Mouse (Mus musculus): ENCODE data around the gene St6galnac6. TPM values are rescaled to one million over a fixed set of nuclear protein-coding genes. Genes with fewer than 3 reads are reported as not detected.
A peak's percentile ranks its signal among the peaks of the same experiment; 100 is the strongest.

The St6galnac6 gene
- total RNA-seq, 2 experiments from 2014 or later: 78.8 to 91.8 TPM

DNA sequence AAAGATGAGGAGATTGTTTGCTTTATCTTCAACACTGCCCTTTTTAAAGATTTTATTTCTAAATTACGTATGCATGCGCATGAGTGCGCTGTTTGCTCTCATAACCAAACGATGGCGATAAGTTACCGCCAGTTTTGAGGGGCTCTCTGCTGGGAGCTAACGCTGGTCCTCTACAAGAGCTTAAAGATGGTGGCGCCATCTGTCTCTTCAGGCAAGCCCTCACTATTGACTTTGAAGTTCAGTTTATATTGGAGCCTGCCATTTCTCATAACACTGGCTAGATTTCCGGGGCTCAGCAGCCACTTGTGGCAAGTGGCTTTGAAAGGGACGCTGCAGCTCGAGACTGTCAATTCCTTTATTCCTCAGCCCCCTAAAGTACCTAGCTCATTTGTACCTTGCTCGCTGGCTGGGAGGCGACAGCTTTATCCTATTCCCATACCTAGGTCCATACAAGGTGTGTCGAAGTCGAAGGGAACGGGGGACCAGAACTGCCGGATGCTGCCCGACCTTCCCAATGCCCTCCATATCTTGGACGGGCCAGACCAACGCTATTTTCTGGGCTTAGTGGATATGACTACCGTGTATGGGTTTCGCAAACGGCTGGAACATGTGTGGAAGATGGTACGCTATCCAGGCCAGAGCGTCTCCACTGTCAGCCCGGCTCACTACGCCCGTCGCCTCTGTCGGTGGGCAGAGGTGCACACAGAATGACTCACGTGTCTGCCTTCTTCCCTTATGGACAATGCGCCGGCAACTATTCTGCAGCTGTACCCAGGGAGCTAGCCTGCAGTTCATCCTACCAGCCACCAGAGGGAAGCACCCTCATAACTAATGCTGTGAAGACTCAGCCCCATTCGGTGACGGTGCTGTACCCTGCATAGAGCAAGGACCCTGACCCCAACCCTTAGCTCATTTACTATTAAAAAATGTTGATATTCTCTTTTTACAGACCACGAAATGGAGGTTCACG is 16.4 kb upstream of the St6galnac6 start:
- intact Hi-C loops (cut with DNase I): loop anchor here (5.0 kb wide), 1 partner anchor 109 kb away; no protein-coding TSS in a partner anchor
- DNase-seq: peak; percentile 80

DNA sequence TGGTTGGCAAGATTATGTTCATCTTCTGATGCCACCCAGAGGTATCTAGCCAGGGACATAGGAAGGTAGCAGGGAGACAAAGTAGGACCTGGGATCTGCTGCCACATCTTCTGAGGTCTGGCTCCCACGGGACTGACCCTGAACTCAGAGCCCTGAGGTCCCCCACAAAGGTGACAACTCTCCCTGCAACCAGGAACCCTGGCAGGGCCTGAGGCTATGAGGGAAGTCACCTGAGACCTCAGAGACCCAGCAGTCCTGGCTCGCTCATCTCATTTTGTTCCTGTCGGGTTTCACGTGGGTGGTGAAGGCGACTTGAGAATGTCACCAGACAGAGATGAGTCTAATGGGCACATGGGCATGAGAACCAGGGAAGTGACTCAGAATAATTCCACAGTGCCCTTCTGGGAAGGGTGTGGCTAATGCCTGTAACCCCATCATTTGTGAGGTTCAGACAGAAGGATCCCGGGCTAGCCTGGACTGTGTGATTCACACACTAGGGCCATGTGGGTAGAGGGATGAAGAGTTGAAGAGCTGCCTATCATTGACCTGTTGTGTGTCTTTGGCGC is 14.3 kb upstream of the St6galnac6 start:
- intact Hi-C loops (cut with DNase I): no loop called here

DNA sequence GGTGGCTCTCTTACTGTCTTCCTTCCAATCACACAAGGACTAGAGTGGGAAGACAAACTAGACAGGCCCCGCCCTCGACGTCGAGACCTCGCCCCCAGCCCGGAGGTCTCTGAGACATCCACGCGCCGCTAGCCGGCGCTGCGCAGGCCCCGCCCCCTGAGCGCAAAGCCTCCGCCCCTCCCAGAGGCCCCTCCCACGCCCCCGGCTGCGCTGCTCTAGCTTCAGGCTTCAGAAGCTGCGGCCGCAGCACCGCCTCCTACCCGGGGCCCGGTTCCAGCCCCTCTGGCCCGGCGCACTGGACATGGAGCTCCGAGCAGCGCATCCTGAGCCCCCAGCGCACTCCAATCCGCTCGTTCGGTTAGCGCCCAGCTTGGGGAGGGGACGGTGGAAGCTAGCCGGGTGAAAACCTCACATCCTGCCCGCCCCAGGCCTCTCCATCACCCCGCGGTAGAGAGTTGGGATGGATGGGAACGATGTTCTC is 12.6 kb upstream of the St6galnac6 start, which contains the start of gene St6galnac4:
Gene St6galnac4, plus strand, starts transcription at position 225 of the 481 bp plus-strand sequence.
- intact Hi-C loops (cut with DNase I): no loop called here

More for the DNA sequence above, 14.3 kb upstream of the St6galnac6 start:
- no peak for DNase-seq

DNA sequence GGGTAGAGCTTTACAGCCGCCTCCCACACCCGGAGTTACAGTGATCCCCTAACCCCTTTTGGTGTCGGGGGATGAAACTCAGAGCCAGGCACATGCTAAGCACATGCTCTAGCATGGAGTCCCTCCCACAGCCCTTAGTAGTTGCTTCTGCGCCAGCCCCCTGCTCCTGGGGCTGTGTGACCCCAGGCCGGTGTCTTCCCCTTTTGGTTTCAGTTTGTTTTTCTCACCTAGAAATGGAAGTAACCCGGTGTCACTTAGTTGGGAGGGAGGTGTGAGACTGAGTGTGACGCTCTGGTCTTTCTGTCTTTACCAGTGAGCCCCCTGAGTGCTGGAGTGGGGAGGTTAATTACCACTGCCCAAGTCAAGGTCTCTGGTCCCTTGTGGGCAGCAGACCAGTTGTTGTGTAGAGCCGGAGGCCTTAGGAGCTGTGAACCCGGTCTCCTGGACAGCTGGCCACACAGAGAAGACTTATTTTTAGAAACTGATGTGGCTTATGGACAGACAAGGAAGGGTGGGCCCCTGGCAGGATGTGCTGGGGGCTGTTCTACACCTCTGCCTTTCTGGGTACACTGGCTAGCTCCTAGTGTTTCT is 11.7 kb upstream of the St6galnac6 start:
- no peak for DNase-seq
- intact Hi-C loops (cut with DNase I): no loop called here

More for the DNA sequence above, 12.6 kb upstream of the St6galnac6 start, which contains the start of gene St6galnac4:
- DNase-seq: peak; percentile 96

DNA sequence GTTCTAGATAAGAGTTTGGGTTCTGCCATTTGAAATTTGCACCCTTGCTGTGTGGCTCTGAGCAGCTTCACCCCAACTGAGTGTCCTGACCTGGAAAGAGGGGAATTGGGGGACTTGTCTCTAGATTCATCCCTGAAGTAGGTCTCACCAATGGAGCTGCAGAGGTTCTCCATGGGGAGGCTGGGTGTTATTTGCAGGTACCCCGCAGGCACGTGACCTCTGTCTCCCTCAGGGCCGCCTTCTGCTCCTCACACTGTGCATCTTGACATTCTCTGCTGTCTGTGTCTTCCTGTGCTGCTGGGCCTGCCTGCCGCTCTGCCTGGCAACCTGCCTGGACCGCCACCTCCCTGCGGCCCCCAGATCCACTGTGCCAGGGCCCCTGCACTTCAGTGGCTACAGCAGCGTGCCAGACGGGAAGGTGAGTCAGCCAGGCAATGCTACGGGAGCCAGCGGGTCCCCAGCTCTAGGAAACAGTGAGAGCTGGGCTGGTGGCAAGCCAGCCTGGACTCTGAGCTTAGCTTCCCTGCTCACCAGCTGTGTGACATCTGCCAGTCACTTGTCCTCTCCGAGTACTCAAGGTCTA is 10.2 kb upstream of the St6galnac6 start:
- DNase-seq: peak; percentile 89
- intact Hi-C loops (cut with DNase I): no loop called here

DNA sequence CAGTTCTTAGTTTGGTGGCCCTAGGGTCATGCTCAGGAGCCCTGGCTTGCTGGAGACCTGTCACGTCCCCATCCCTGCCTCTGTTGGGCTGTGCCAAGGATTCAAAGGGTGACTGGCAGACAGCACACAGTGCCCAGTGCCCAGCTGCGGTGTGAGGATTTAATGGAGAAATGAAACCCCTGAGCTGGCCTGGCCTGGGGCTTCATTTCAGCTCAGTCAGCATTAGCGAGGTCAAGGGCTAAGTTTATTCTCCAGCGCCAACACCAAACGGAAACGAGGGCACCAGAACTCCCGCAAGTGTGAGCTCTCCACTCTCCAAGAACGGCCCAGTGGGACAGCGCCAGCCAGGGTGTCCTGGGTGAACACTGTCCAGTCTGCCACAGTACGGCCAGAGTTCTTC is 9.3 kb upstream of the St6galnac6 start:
- intact Hi-C loops (cut with DNase I): no loop called here
- no peak for DNase-seq

DNA sequence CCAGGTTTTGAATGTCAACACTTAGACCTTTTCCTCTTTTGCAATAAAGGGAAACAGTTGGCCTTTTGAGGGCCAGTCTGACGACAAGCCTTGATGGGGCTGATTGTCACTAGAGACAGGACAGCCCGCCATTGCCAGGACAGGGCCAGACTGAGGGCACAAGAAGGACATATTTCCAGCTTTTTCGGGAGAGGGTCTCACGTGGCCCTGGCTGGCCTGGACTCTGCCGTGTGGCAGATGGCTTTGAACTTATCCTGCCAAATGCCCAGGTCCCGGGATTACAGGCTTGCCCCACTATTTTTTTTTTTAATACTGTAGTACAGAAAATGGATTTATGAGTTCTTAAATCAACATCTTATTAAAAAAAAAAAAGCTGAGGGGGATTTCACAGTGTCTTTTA is 8.3 kb upstream of the St6galnac6 start:
- no peak for DNase-seq
- intact Hi-C loops (cut with DNase I): no loop called here

DNA sequence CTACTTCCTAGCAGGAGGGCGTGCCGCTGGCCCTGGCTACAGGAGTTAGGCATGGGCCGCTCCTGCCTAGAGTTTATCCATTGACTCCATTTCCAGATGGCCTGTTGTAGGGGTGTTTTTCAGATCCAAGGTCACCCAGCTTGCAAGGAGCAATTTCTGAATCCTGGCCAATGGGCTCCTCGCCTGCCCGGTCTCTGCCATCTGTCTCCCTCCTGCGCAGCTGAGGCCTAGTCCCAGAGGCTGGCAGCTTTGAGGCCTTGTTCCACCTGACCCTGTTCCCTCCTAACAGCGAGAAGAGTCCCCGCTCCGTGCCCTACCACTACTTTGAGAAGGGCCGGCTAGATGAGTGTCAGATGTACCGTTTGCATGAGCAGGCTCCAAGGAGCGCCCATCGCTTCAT is 2.8 kb upstream of the St6galnac6 start:
- peak; percentile 93 for DNase-seq

DNA sequence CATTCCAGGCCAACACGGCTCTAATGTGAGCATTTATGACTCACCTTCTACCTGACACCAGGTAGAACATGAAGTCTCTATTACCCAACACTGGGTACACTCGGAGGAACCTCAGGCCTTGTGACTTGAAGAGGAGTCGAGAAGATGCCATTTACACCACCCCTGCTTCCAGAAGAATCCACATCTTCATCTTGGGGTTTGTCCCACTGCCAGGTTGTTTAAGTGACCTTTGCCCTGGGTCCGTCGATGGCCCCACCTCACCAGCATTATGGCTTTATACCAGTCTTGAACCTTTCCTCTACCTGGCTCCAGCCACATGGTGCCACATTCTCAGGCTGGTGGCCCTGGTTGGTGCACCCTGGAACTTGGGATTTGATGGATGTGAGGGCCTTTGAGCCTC is 2.3 kb upstream of the St6galnac6 start:
- intact Hi-C loops (cut with DNase I): no loop called here
- DNase-seq: no peak

More for the DNA sequence above, 2.8 kb upstream of the St6galnac6 start:
- intact Hi-C loops (cut with DNase I): no loop called here

DNA sequence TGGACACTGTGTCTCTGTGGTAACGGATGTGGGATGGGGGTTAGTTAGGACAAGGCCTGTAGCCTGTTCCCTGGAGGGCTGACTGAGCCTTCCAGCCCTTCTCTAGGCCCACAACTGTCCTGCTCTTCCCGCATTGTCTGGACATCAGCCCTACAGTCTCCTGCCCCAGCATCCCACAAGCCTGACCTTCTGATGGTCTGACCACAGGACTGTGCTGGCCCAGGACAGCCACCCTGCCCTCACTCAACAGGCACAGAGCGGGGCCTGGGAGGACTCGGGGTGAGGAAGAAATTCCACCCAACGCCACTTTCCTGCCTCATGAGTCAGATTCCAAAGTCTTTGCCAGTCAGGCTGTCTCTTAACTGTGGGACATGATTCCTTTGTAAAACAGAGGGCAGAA is 1.8 kb upstream of the St6galnac6 start:
- intact Hi-C loops (cut with DNase I): no loop called here
- no peak for DNase-seq

DNA sequence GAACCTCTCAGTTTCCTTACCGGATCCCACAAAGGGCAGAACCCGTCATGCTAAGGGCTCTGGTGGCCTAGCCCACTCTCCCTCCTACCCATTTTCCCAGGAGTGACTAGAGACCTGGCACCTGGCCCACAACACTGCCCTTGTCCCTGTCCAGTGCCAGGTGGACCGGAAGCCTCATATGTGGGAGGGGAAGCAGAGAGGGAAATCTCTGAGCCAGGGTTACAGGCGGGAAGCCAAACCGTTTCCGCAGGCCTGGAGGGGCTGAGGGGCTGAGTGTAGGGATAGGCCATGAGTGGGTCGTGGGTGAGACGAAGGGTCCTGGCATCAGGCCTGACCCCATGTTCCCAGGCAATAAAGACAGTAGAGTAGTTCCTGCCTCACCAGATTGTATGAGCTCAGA is 1.0 kb upstream of the St6galnac6 start:
- intact Hi-C loops (cut with DNase I): no loop called here
- peak; percentile 81 for DNase-seq

DNA sequence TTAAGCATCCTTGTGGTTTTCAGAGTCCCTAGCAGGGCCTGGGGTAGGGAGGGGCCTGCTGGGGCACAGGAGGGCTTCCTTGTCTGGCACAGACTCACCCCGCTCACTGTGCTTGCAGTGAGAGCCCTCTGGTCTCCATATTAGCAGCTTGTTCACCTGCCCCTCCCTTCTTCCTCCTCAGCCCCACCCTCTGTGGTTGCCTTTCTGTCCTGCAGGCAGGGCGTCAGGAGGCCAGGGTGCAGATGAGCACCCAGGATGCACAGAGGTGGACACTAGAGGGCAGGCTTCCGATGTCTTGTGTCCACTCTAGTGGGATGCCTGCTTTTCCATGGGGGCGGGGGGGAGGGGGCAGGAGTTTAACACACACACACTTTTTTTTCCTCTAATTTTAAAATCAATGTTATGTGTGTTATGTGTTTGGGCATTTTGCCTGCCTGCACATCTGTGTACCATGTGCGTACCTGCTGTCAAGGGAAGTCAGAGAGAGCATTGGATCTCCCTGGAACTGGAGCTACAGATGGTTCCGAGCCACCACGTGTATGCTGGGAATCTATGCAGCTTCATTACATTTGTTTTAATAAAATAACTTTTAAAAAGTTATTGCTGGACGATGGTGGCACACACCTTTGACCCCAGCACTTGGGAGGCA is 2.0 kb downstream of the St6galnac6 start:
- intact Hi-C loops (cut with DNase I): no loop called here
- peak; percentile 48 for DNase-seq

DNA sequence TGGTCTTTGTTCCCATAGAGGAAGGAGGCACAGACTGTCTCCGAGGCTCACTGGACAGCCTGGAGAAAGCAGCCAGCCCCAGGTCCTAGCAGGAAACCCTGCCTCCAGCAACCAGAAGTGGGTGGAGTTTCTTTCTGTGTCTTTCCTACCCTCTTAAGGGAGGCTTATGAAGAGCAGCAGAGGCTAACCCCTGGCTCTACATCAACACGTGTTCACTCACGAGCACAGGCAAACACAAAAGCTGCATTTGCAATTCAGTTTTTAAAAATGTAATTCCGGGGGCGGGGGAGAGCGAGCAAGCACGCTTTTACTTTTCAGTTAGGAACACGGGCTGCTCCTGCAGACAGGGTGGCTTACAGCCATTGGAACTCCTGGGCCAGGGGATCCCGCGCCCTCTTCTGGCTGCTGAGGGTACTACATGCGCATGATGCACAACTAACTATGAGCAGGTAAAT is 3.1 kb downstream of the St6galnac6 start:
- intact Hi-C loops (cut with DNase I): no loop called here

DNA sequence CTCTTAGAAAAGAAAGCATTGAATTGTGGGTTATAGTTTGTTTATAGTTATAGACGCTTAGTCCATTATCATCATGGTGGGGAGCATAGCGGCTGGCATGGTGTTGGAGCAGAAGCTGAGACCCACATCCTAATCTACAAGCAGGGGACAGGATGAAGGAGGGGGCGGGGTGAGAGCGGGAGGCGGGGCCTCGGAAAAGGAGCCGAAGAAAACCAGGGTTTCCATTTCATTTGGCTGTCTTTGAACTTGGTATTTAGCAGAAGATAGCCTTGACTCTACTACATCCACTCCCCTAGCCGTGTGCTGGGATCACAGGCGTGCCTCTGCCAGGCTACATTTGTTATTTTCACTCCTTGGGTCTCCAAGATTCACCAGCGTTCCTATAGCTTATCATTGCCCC is 5.1 kb downstream of the St6galnac6 start:
- no peak for DNase-seq
- intact Hi-C loops (cut with DNase I): no loop called here

More for the DNA sequence above, 3.1 kb downstream of the St6galnac6 start:
- peak; percentile 92 for DNase-seq

DNA sequence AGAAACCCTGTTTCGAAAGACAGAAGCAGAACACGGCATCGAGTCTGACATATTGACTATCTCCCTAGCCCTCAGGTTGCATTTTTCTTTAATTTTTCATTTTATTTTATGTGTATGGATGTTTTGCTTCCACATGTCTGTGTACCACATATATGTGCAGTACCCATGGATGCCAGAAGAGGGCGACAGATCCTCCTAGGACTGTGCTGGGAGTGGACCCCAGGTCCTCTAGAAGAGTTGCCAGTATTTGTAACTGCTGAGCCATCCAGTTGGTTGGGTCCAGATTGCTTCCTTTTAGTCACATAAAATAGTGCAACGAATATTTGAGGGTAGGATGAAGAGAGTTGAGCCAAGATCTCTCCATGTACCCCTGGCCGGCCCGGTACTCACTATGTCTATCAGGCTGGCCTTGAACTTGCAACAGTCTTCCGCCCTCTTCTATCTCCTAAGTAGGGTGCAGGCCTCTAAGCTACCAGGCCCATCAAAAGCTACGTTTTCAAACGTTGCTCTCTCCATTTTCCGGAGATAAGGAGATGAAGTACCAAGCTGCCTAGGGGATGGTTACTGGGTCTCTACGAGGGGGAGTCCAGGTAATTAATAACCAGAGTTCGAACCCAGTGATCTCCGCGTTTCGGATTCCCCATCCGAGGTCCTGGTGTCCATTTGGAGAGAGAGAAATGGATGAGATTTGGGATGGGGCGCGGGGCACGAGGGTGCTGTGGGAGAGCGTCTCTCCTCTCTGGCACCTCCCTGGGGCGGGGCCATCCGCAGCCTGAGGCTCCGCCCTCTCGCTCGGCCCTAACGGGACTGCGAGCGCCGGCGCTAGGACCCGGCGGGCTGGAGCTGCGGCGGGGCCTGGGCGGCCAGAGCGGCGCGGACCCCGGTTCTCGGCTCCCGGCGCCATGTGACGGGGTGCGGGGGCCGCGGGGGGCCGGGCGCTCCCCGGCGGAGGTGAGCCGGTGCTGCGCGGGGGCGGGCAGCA is 6.9 kb downstream of the St6galnac6 start:
- DNase-seq: peak; percentile 82
- intact Hi-C loops (cut with DNase I): no loop called here

DNA sequence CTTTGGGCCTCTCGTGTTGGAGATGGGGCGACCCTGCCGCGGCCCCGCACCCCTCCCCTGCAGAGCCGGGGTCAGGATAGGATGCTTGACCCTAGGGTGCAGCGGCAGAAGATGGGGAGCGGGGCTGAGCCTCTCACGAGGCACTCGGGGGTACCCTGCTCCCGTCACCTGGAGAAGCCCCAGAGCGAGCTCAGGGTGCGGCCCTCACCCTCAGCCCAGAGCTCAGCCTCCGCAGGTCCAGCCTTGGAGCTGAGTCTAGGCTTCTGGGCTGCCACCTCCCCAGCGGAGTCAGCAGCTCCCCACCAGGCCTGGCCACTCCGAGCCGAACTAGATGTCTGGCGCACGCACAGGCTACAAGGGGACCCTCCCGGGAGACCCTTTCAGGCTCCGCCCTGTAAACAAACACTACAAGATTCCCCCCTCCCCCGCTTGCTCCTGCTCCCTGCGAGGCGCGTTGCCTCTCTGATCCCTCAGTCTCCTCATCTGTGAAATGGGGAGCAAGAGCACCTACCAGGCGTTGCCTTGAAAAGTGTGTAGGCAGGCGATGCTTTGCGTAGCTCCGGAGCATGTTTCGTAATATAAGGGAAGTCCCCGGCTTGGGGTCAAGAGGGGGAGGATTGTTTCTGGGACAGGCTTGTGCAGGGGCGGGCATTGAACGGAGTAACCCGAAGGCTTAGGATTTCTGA is 7.9 kb downstream of the St6galnac6 start:
- intact Hi-C loops (cut with DNase I): no loop called here
- DNase-seq: no peak

DNA sequence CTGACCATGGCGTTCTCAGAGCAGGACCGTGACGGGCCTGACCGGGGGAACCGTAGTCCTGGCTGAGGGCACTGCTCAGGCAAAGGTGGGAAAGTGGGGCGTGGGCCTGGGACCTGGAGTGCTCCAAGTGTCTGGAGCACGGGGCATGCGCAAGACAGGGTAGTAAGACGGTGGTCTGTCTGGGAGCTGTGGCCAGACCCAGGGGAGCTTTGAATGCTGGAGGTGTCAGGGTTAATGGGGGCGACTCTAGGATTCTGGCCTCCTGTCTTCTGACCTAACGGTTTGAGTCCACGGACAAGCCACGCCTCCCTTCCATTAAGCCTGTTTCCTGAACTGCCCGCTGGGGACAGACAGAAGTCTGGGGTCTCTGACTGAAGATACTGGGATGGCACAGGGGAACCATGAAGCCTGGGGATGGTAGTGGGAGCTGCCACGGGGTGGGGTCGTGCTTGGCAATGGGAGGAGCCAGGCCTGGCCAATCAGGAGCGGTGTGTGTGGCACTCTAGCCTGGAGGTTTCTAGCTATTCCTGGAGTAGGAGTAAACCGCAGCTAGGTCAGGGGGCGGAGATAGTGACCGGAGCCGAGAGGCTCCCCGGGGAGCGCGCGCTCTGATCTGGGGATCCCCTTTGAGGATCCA is 8.8 kb downstream of the St6galnac6 start:
- no peak for DNase-seq
- intact Hi-C loops (cut with DNase I): no loop called here

Data from left cerebral cortex, postnatal 4 days (tissue).